Mouse (Mus musculus) heart, embryonic 14.5 days (tissue): ENCODE measurements around the gene Med31. TPM values are rescaled to one million over a fixed set of nuclear protein-coding genes. Genes with fewer than 3 reads are reported as not detected.

Experiments
- ATAC-seq: fragments of 200-750 bp; cut with Nextera tagmentation; 2 replicates; pipeline ENCODE4 v1.8.0; 2017; ENCODE audit warnings: low read depth, moderate TSS enrichment; ENCODE audit not compliant: insufficient number of reproducible peaks, insufficient read depth, low FRiP score
- H3K27ac ChIP-seq, 2 experiments: fragments of 200-500 bp in 1 of 2; fragments of 300-500 bp in 1 of 2; sonication (generic) in 1 of 2; replicated peaks in 1 of 2; 2 replicates each; pipeline ENCODE4 v1.5.1; 2012 to 2014; ENCODE audit warnings: low read depth in 2 of 2, low read length in 2 of 2, control low read depth in 1 of 2, mild to moderate bottlenecking in 1 of 2, mixed read lengths in 1 of 2; ENCODE audit not compliant: control insufficient read depth in 1 of 2, insufficient read depth in 1 of 2
- H3K27me3 ChIP-seq: fragments of 300-500 bp; sonication (generic); 2 replicates; pipeline ENCODE4 v1.6.1; 2014; ENCODE audit warnings: mild to moderate bottlenecking, low read length, control low read depth; ENCODE audit not compliant: control insufficient read depth, insufficient read depth
- H3K36me3 ChIP-seq: fragments of 300-500 bp; sonication (generic); 2 replicates; pipeline ENCODE4 v1.6.1; 2014; ENCODE audit warnings: mild to moderate bottlenecking, control low read depth, low read length, mixed read lengths; ENCODE audit not compliant: control insufficient read depth, insufficient read depth
- H3K4me1 ChIP-seq, 2 experiments: fragments of 200-500 bp in 1 of 2; fragments of 300-500 bp in 1 of 2; sonication (generic) in 1 of 2; 2 replicates each; pipeline ENCODE4 v1.6.1; 2012 to 2014; ENCODE audit warnings: low read length in 2 of 2, control low read depth in 1 of 2, mixed read lengths in 1 of 2; ENCODE audit not compliant: control insufficient read depth in 2 of 2, insufficient read depth in 2 of 2
- H3K4me2 ChIP-seq: fragments of 300-500 bp; sonication (generic); 2 replicates; pipeline ENCODE4 v1.6.1; 2014; ENCODE audit warnings: mild to moderate bottlenecking, low read length
- H3K4me3 ChIP-seq, 2 experiments: fragments of 200-500 bp in 1 of 2; fragments of 300-500 bp in 1 of 2; sonication (generic) in 1 of 2; 2 replicates each; pipeline ENCODE4 v1.5.1; 2012 to 2014; ENCODE audit warnings: low read length in 2 of 2, mild to moderate bottlenecking in 2 of 2, control low read depth in 1 of 2, low read depth in 1 of 2, moderate library complexity in 1 of 2; ENCODE audit not compliant: control insufficient read depth in 1 of 2, insufficient read depth in 1 of 2
- H3K9ac ChIP-seq: fragments of 300-500 bp; sonication (generic); 2 replicates; pipeline ENCODE4 v1.6.1; 2014; ENCODE audit warnings: mild to moderate bottlenecking, low read length
- H3K9me3 ChIP-seq: fragments of 300-500 bp; sonication (generic); 2 replicates; pipeline ENCODE4 v1.6.1; 2016; ENCODE audit warnings: low read length, control low read depth; ENCODE audit not compliant: control insufficient read depth
- WGBS: fragments of 180-500 bp; shearing (Covaris S2); extraction: QIAGEN DNeasy Blood & Tissue Kit; methylation state at CpG from one replicate; pipeline ENCODE4 v1.1.7; 2014; 5-methylcytosine and 5-hydroxymethylcytosine counted together
- polyA plus RNA-seq: library from polyadenylated mRNA; unstranded; fragments of >200 nt; fragmentation: Nextera tagmentation; extraction: Ambion mirVana; gene quantifications from 2 replicates; pipeline ENCODE4 v1.2.1, GENCODE M21; 2014

Med31 gene
- polyA plus RNA-seq, 1 experiment from 2014 or later, result 33.2 TPM

DNA sequence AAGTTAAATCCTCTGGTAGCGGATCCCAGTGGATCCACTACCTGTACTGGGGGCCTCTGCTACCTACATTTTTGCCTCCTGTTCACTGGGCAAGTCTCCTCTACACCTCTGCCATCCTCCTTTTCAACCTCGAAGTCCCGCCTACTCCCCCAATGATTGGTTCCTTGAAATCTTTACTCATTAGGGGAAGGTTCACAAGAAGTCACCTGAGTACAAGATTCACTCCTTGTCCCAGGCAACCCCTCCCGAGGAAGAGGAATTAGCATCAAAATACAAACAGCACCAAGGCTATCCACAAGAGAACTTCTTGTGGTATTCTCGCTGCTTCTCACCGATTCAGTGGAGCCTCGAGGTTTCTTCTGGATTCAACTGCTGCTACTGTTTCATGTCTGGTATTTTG, 16.7 kb upstream of the Med31 start:
- H3K27me3 ChIP-seq, result no peaks in the 10 kb centered on the region
- H3K9me3 ChIP-seq, result no peaks in the 10 kb centered on the region
- ATAC-seq, result no peak
- H3K4me1 ChIP-seq, result no peaks in the 10 kb centered on the region
- no peak overlapping the region for H3K4me2 ChIP-seq
- H3K4me3 ChIP-seq, result no peak overlapping the region
- H3K9ac ChIP-seq, result no peak overlapping the region
- 76% methylated on average over 7 of the region's 7 CpGs for WGBS
- no peak overlapping the region for H3K27ac ChIP-seq
- H3K36me3 ChIP-seq, result no peaks in the 10 kb centered on the region

DNA sequence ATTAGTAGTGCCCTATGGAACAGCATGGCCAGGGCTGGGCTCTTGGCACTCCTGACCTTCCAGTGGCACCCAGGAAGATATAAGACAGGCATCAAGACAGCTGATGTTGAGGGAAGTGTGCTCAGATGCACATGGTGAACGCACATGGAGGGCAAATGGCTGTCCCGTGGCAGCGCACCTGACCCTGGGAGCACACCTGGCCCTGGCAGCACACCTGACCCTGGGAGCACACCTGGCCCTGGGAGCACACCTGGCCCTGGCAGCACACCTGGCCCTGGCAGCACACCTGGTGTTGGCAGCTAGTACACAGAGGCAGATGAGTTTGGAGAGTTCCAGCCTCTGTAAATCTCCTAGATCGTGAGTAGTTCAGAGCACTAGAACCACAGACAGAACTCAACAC, 13.1 kb upstream of the Med31 start:
- Histone ChIP-seq H3K27ac (no peak overlapping the region), H3K4me3 (no peak overlapping the region), H3K9ac (no peak overlapping the region), H3K27me3 (no peaks in the 10 kb centered on the region), H3K4me2 (no peak overlapping the region), H3K9me3 (no peaks in the 10 kb centered on the region), H3K36me3 (no peaks in the 10 kb centered on the region), H3K4me1 (peaks cover 0 to 3% of the 10 kb centered on the region in 2 experiments; a peak in 2 of 4 replicates)
- WGBS, result 79% methylated on average over 4 of the region's 4 CpGs
- no peak for ATAC-seq

DNA sequence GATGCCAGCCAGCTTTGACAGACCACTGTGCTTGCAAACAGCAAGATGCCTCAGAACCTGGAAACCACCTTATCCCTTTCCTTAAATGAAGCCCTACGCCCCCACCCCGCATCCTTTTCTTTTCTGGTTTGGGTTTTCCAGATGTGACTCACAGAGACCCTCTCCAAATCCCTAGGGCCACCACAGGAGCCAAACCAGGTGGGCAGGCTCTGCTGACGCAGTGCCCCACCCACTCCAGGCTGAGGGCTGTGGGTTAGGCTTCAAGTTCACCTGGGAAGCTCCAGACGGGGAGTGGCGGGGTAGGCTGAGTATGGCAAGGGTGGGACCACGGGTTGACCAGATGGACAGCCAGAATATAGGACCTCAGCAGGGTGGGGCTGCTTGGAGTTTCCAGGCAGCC, 11.5 kb upstream of the Med31 start:
- Histone ChIP-seq H3K4me2 (no peak overlapping the region), H3K9ac (no peak overlapping the region), H3K36me3 (no peaks in the 10 kb centered on the region), H3K9me3 (no peaks in the 10 kb centered on the region), H3K27me3 (no peaks in the 10 kb centered on the region), H3K4me1 (peaks cover 0 to 3% of the 10 kb centered on the region in 2 experiments; a peak in 2 of 4 replicates), H3K27ac (no peak overlapping the region), H3K4me3 (no peak overlapping the region)
- 77% methylated on average over 6 of the region's 6 CpGs for WGBS
- ATAC-seq, result no peak

DNA sequence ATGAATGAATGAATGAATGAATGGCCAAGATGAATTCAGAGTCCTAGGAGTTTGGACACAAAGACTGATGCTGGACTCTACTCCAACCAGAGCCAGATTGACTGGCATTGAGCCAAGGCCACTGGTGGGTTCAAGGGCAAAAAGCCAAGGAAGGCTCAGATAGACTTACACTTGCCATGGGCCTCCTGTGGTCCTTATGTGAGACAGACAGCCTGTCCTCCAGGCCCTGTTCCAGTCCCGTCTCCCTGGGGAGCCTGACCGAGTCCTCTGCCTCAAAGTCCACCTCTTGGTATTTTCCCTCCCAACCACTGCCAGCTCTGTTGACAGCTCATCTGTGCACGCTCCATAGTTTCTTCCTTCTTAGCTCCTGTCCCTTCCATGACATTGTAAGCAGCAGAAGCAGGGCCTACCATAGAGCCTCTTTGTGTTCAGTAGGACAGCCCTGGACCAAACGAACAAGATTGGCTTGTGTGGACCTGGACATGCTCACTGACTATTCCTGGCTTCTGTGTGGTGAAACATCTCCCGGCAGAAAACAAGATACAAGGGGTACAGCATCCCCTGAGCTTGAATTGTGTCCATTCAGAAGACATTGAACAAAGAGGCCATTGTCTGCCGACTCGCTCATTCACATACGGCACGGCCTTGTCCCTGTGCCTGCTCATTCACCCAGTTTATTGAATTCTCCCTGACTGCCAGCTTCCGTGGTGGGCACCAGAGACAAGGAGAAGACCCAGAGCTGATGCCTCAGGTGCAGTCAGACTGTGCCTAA, 10.8 kb upstream of the Med31 start:
- Histone ChIP-seq H3K27me3 (no peaks in the 10 kb centered on the region), H3K4me2 (no peak overlapping the region)
- WGBS, result 64% methylated on average over 10 of the region's 10 CpGs

DNA sequence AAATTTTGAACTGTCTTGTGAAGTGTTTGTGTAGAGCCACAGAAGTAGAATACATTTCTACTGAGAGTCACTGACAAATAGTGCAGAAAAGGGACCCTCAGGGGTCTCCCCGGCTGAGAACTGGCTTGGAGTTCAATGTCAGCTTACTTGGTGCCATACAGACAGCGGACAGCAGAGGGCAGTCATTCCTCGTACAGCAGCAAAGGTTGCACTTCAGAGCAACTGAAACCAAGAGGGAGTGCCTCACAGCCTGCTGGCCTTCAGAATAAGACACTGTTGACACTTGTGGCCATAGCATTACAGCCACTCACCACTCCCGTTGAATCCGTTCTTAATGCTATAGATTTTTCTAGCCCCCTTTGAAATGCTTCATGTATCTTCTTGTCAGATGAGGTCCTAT, 9.5 kb upstream of the Med31 start:
- ATAC-seq, result no peak
- 5% methylated on average over 5 of the region's 5 CpGs for WGBS
- no peaks in the 10 kb centered on the region for H3K27me3 ChIP-seq
- H3K9ac ChIP-seq, result no peak overlapping the region
- peaks cover 0 to 3% of the 10 kb centered on the region in 2 experiments; a peak in 2 of 4 replicates for H3K4me1 ChIP-seq
- H3K4me2 ChIP-seq, result no peak overlapping the region
- H3K9me3 ChIP-seq, result no peaks in the 10 kb centered on the region
- H3K27ac ChIP-seq, result no peak overlapping the region
- H3K36me3 ChIP-seq, result no peaks in the 10 kb centered on the region
- H3K4me3 ChIP-seq, result no peak overlapping the region

More for the DNA sequence above, 10.8 kb upstream of the Med31 start:
- no peak overlapping the region for H3K9ac ChIP-seq
- no peak for ATAC-seq
- peaks cover 0 to 3% of the 10 kb centered on the region in 2 experiments; a peak in 2 of 4 replicates for H3K4me1 ChIP-seq
- H3K9me3 ChIP-seq, result no peaks in the 10 kb centered on the region
- no peak overlapping the region for H3K4me3 ChIP-seq
- no peaks in the 10 kb centered on the region for H3K36me3 ChIP-seq
- H3K27ac ChIP-seq, result no peak overlapping the region

DNA sequence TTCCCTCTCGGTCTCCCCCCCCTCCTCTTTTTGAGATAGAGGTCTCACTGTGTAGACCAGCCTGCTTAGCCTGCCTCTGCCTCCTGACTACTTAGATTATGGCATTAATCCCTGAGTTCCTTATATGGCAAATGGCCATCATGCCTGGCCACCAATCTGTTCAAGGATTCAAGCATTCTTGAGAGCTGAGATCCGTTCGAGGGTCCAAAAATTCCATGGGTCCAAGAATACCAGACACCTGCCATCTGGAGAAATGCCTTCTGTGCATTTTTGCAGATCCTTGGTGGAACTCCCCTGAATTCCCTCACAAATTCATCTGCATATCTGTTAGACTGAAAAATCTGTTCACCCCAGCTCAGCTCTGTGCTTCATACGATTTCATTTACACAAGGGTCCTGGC, 8.0 kb upstream of the Med31 start:
- Histone ChIP-seq H3K27me3 (no peaks in the 10 kb centered on the region), H3K9me3 (no peaks in the 10 kb centered on the region), H3K9ac (no peak overlapping the region), H3K4me3 (no peak overlapping the region), H3K36me3 (no peaks in the 10 kb centered on the region), H3K4me1 (peaks cover 0 to 3% of the 10 kb centered on the region in 2 experiments; a peak in 2 of 4 replicates), H3K27ac (no peak overlapping the region), H3K4me2 (no peak overlapping the region)
- ATAC-seq, result no peak
- 68% methylated on average over 4 of the region's 4 CpGs for WGBS

DNA sequence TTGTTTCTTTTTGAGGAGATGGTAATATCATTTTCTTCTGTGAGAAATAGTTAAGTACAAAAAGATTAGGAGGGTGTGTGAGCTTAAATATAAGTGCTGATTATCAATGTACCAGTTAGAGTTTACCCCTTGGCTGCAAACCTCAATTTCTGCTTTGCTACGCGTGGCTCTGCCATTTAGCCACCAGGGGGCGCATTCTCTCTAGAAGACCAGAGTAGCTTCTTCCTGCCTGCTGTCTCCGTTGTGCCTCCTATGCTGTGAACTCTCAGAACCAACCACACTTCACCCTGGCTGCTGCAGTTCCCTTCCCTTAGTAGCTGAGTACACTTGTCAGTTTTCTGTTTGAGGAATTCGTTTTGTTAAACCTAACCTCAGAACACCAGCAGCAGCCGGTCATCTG, 5.9 kb upstream of the Med31 start:
- ATAC-seq, result no peak
- no peak overlapping the region for H3K4me3 ChIP-seq
- 18% methylated on average over 6 of the region's 6 CpGs for WGBS

More for the DNA sequence above, 5.9 kb upstream of the Med31 start:
- Histone ChIP-seq H3K9me3 (no peaks in the 10 kb centered on the region), H3K36me3 (0 out of 2 replicates have a peak, but pooled peaks cover 3% of the 10 kb centered on the region), H3K27me3 (no peaks in the 10 kb centered on the region), H3K27ac (no peak overlapping the region), H3K4me1 (peaks cover 0 to 3% of the 10 kb centered on the region in 2 experiments; a peak in 2 of 4 replicates), H3K4me2 (no peak overlapping the region), H3K9ac (no peak overlapping the region)
